Mouse (Mus musculus) layer of hippocampus, adult 18-20 months (tissue): ENCODE measurements around the gene Cnpy2. TPM values are rescaled to one million over a fixed set of nuclear protein-coding genes. Genes with fewer than 3 reads are reported as not detected.
"Not testable (repeated sequence)": the region's sequence is repeated elsewhere in the genome, so short reads cannot be mapped to it uniquely, and the experiment has no call there.

Source experiments
- DNase-seq, 2 experiments: peaks; one replicate each; pipeline ENCODE4 v3.0.0; 2022; ENCODE audit warnings: low spot score in 2 of 2
- total RNA-seq, 2 experiments: library from RNA; stranded (reverse); gene quantifications; 2 replicates each; pipeline ENCODE4 v1.2.3; 2021

The Cnpy2 gene
- total RNA-seq, 2 experiments from 2014 or later, result 79.5 to 88.1 TPM

DNA sequence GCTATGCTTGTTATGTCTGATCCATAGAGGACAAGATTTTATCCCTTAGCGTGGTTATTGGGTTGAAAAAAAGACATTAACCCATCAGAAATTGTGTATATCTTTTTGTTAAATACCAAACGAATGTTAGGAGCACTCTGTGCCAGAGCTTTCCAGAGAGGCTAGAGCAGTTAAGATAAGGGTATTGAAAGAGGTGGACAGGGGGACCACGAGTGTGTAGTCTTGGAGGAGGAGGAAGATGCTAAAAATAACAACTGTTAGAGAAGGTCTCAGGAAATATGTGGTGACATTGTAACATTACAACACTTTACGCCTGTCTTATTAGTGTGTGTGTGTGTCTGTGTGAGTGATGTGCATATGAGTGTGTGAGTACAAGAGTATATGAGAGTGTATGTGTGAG lies 11.4 kb upstream of the Cnpy2 start:
- DNase-seq, result no peak

DNA sequence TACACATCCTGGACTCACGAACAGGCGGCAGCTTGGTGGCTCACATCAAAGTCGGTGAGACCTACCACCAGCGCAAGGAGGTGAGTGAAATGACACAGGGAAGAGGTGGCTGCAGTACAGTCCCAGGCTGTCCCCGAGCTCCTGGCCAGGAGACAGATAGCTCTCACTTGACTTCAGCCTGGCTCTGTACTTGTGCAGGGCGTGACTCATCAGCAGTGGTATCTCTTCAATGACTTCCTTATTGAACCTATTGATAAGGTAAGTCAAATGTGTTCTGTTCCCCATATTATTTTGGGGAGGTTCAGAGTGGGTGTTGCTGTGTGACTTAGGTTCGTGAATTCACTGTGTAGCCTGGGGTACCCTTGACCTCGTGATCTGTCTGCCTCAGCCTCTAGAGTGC lies 6.7 kb upstream of the Cnpy2 start:
- no peak for DNase-seq

DNA sequence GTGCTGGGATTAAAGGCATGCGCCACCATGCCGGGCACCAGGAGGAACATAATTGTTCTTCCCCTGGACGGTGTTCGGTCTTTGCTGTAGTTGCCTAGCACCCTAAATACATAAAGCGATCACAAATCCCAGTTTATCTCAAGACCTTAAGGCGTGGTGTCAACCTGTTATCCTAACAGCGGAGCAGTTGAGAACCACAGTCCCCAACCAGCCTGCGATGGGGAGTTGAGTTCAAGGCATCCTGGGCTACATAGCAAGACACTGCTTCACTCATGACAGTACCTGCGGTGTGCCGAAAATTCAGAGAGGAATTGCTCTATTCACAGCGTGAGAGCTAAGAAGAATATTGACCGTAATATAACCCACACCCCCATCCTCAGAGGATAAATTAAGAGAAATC lies 618 bp upstream of the Cnpy2 start:
- DNase-seq, result no peak

DNA sequence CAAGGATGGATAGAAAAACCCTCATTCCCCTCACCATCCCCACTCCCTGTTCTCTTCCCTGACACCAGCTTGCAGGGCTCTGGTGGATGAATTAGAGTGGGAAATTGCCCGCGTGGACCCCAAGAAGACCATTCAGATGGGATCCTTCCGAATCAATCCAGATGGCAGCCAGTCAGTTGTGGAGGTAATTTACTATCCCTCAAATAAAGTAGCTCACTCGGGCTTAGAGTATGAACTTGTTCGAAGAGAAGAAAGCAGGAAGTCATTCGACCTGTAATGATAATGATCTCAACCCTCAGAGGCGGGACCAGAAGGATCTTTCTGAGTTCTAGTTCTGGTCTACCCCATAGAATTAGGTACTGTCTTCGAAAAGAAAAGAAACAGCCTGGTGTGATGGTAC lies 1.3 kb downstream of the Cnpy2 start:
- DNase-seq, result no peak

DNA sequence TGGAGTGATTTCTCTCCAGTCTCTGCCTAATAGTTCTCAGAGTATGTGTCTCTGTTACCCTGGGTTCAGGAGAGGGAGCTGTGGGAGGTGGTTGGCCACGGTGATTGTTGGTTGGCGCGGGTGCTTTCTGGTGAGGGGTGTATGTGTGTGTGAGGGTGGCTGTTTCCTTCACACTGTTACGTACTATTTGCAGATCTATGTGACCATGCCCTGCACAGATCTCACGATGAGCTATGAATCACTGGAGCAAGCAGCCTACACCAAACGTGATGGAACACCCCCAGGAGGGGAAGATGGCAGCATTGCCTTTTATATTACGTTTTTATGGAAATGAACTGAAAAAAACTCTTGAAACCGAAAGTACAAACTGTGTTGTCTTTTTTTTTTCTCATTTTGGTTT lies 4.6 kb downstream of the Cnpy2 start:
- no peak for DNase-seq

DNA sequence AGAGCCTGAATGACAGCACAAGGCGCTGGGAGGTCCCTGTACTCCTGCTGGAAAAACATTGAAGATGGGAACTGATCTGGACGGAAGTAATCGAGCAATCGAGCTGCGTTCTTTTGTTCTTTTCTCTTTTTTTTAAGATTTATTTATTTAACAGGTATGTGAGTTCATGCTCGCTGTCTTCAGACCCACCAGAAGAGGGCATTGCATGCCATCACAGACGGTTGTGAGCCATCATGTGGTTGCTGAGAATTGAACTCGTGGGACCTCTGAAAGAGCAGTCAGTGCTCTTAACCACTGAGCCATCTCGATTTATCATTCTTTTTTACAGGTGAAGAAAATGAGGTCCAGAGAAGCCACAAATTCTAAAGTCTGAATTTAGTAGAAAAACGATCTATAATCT lies 5.4 kb downstream of the Cnpy2 start:
- DNase-seq, result no peak

DNA sequence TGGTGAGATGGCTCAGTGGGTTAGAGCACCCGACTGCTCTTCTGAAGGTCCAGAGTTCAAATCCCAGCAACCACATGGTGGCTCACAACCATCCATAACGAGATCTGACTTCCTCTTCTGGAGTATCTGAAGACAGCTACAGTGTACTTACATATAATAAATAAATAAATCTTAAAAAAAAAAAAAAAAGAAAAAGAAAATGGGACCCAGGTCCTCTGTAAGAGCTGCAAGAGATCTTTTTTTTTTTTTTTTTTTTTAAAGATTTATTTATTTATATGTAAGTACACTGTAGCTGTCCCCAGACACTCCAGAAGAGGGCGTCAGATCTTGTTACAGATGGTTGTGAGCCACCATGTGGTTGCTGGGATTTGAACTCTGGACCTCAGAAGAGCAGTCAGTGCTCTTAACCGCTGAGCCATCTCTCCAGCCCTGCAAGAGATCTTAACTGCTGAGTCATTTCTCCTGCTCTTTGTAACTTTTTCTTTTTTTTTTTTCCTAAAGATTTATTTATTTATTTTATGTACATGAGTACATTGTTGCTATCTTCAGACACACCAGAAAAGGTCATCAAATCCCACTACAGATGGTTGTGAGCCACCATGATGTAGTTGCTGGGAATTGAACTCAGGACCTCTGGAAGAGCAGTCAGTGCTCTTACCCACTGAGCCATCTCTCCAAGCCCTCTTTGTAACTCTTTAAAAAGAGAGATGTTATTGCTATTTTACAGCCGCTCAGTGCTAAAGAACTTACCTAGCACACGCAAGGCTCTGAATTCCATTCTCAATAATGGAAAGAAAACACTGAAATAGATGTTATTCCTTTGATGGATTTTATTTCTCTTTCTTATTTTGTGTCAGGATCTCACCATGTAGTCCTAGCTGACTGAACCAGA lies 10.3 kb downstream of the Cnpy2 start:
- DNase-seq, result not testable (repeated sequence)

DNA sequence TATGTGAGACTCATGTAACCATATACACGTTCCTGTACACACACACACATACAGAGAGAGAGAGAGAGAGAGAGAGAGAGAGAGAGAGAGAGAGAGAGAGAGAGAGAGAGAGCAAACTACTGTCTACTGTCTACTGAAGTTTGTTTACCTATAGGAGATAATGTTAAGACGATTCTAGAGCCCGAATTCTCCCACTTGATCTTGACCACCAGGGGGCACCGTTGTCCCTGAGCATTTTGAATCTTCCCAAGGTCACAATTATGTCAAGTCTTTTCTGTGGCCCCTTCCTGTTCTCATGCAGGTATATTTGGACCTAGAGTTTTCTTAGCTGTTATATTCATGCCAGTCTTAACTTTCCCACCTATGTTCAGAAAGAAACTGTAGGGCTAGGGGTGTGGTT lies 13.3 kb downstream of the Cnpy2 start:
- DNase-seq, result peak in 1 of 2 experiments; percentile 75

DNA sequence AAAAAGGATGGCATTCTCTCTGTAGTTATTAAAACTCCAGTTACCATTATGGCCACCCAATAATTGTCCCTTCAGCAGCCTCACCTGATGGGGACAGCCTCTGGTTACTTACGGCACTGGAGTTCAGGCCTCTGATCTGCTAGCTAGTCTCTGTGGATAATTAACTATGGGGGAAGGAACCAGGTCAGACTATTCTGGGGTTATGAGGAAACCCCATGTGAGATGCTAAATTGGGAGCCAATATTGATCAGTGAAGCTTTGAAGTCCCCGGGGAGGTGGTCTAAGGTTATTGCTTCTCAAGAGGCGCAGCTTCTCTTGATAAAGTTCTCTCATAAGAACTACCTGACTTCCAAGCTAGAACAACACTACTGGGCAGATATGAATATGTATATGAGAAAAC lies 13.9 kb downstream of the Cnpy2 start:
- DNase-seq, result no peak

DNA sequence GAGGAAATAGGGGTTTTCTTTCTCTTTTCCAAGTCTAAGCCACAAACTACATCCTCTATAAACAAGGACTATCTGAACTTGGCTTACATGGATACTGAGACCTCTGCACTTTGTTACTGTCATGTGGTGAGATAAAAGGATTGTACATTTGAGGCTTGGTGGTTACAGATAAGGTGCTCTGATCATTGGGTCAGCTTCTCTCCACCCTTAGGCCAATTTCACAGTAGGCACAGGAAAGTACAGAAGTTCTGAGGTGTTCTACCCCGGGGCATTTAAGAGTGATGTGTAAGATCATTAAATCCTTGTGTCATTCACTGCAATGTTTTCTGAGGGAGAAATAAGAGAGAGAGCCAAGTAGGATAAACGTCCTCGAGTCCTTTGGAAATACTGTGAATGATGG lies 14.3 kb downstream of the Cnpy2 start:
- DNase-seq, result no peak

DNA sequence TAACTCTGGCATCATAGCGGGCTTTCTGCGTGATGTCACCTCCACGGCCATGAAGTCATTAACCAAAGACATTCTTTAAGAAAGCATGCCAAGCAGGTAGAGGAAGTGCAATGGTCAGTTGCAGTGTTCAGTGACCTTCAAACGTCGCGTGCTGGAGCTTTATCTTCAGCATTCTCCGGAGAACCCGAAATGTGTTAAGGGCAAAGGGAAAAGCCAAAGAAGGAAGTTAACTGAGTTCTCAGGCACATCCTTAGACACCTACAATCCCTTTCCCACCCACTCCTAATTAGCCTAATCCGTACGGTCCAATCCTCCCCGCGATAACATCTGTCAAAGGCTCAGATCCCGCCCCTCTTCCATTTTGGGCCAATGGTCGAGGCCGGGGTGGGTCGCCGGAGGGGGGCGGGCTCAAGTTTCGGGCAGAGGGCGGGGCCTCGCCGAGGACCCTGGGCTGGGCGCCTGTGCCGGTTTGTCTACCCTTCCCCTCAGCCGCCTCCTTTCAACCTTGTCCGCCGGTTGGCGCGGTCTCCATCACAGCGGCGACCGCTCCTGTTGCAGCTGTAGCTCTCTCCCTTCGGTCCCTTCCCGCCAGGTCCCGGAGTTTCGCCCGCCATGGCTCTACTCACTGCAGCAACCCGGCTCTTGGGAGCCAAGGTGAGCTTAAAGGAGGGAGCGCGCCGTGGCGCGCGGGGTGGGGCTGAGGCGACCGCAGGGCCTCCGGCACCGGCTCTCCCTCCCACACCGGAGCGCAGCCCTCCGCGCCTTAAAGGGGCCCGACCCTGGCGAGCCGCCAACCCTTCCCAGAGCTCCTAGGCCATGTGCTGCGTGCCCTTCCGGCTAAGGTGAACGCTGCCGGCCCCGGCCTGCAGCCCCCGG lies 15.3 kb downstream of the Cnpy2 start, which contains the start of gene Cs:
Gene Cs, plus strand, starts transcription at position 429 of the 876 bp plus-strand sequence.
- DNase-seq, result peak; percentile 92 to 98

DNA sequence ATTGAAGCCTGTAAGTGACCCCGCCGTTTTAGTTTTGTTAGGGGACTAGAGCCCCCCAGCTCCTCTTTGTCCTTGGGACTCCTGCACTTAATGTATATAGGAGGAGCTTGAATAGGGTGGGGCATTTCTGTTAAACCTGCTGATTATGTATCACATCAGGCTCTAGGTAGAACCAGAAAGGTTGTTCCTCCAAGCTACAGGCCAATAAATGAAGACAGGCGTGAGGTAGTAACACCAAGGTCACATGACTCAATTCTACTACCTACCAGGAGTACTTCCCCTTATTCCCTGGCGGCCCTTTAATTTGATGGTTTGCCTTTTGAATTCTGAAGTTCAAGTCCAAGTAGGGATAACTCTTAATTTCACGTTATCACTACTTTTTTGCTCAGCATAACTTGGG lies 16.2 kb downstream of the Cnpy2 start:
- DNase-seq, result no peak

DNA sequence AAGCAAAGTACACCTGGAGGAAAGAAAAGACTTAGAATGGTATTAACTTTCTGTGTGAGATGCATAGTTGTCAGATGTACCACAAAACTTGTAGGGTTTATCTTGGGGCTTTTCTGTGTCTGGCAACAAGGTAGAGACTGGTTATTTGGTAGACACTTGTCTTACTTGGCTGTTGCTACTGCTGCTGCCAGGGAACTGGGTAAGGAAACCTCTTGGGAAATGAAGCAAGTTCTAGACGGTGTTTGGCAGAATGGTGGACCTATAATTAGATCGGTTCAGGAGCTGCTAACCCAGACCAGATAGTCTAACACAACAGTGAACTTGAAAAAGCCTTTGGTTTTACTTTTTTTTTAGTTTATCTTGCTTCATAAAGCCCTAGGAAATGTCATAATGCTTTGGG lies 16.7 kb downstream of the Cnpy2 start:
- DNase-seq, result no peak

DNA sequence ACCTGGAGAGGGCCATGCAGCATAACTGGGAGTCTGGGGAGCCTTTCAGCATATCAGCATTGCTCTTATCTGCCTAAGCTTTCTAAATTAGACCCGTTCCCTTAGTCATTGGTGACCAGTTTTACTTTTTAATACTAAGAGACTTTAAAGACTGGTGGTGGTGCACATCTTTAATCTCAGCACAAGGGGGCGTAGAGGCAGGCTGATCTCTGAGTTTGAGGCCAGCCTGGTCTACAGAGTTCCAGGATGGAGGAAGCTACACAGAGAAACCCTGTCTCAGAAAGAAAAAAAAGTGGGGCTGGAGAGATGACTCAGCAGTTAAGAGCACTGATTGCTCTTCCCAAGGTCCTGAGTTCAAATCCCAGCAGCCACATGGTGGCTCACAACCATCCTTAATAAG lies 18.0 kb downstream of the Cnpy2 start:
- DNase-seq, result no peak

DNA sequence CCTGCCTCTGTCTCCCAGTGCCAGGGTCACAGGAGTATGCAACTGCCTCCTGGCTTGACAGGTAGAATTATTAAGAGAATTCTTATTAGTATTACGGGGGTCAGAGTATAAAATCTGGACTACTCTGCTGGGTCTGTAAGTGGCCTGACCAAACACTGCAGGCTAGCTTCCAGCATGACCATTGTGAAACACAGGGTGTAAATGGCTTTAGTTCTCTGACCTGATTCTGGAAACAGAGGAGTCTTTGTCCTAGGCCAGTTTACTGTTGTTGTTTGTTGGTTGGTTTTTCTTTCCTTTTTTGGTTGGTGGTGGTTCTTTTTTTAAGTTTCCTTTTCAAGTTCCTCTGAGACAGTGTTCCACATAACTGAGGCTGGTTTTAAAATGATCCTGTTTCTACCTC lies 21.2 kb downstream of the Cnpy2 start:
- peak in 1 of 2 experiments; percentile 35 for DNase-seq

DNA sequence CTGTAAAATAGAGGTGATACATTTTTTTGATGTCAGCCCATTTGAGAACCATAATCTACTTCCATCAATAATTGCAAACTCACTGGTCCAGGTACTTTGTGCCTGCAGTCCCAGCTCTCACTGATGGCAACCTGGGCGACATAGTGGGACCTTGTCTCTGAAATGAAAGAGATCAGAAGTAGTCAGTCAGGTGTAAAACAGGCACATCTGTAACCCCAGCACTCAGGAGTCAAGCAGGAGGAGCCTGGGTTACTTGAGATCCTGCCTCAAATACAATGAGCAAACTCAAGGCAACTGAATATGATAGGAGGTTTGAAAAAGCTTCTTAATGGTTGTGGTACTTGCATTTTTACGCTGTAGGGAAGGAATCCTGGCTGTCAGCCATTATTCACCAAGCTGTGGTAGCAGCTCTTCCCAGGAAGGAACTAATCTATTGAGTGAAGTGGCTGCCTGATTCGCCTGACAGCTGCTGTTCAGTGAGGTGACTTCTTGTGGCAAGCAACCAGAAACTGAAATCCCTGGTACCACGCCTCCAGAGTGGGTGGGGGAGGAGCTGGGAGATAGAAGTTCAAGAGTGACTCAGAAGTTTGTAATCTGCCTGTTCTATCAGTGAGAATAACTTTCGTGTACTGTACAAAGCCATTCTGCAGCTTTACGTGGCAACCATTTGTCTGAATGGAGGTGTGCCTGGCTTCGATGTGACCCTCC lies 22.5 kb downstream of the Cnpy2 start:
- peak; percentile 63 to 79 for DNase-seq

DNA sequence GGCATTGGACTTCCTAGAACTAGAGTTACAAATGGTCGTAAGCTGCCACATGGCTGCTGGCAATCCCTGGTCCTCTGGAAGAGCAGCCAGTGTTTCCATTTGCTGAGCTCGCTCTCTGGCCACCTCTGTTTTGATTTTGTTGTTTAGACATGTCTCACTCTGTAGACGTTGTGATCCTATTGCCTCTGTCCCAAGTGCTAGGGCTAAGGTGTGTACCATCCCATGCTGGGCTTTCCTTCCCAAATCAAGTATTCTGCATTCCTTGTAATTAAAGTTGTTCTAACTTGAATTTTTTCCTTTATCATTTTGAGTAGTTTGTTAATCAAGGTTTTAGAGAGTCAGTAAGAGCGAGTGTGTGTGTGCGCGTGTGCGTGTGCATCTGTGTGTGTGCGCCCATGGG lies 25.3 kb downstream of the Cnpy2 start:
- no peak for DNase-seq

DNA sequence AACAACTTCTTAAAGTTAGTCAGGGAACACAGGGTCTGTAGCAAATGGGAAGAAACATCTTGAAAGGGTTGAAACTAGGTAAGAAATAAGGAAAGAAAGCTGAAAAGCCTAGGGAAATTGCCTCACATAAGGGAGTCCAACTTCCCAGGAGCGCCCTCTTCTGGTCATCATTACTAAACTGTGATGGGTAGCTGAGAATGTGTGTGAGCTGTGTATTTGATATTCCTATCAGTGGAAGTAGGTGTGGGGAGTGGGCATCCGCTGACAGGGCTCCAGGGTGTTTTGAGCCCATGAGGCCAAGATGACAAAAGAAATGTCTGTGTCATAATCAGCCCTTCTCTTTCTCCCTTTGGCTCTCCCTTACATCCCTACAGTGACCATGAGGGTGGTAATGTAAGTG lies 36.5 kb downstream of the Cnpy2 start:
- DNase-seq, result peak in 1 of 2 experiments; percentile 77

DNA sequence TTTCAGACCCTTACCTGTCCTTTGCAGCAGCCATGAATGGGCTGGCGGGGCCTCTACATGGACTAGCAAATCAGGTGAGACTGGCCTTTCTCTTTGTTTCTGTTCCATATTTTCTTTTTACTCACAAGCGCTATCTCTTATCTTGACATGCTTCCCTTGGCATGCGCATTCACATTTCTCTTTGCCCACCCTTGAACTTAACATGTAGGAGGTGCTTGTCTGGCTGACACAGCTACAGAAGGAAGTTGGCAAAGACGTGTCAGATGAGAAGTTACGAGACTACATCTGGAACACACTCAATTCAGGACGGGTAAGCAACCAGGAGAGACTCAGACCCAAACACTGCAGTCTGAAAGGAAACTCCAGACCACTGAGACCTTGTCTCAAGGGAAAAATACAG lies 37.0 kb downstream of the Cnpy2 start:
- no peak for DNase-seq

DNA sequence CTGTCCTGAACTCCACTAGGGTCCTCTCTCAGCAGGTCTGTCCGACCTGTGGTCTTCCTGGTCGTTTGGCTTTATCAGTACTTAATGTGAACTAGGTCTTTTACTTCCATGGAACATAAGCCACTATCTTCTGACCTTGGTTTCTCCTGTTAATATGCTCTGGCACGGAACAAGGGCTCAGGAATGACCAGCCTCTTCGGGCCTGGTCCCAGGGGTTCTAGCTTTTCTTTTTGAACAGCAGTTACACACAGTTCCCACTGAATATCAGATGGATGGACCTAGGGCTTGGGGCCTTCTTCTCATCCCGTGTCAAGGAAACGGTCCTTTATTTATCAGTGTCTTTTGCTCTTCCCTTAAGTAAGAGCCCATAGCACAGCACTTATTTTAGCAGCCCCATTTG lies 39.6 kb downstream of the Cnpy2 start:
- no peak for DNase-seq

DNA sequence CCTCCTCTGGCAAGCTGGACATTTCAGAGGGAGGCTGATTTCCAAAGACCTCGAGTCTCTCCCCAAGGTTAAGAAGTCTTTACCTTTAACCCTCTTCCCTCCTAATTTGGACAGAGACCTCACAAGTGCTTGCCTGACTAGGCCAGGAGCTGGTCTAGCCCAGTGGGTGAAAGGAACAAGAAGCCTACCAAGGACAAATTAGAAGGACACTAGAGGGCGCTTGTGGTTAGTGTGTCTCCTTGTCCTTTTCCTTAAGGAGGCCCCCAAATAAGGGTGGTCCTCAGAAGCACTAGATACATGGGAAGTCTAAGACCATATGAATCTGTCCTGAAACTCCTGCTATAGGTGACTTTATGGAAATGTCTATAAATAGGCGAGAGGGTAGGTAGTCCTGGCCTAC lies 40.3 kb downstream of the Cnpy2 start:
- peak in 1 of 2 experiments; percentile 44 for DNase-seq
